Mouse (Mus musculus): ENCODE measurements around the gene Elmo1. TPM values are rescaled to one million over a fixed set of nuclear protein-coding genes. Genes with fewer than 3 reads are reported as not detected.
A peak's percentile ranks its signal among the peaks of the same experiment; 100 is the strongest.

Elmo1 gene
- polyA plus RNA-seq, 1 experiment from 2014 or later, result 34.9 TPM

DNA sequence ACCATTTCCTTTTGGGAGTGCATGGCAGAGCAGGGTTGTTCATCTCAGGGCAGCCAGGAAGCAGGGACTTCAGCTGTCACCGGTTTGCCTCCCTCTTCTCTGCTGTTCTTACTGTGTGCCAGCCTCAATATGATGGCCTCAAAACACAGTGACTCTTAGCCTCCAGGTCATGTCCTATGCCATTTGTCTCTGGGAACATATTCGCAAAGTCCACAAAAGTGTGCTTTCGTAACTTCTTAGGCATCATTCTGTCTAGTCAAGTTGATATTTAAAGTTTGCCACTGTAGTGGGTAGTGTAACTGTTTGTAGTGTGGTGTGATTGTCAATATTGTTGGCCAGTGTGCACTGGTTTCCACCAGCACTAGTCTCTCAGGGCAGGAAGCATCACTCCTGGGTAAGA is 40.3 kb downstream of the Elmo1 start:
- H3K4me1 ChIP-seq, result peaks cover 5% of the 10 kb centered on the region
- no peak overlapping the region for H3K4me2 ChIP-seq (replicated peaks)
- ATAC-seq (replicated peaks), result no peak
- WGBS, result 92% methylated on average over 3 of the region's 3 CpGs
- H3K4me3 ChIP-seq, result no peak overlapping the region
- H3K9ac ChIP-seq (replicated peaks), result no peak overlapping the region
- H3K9me3 ChIP-seq, result no peaks in the 10 kb centered on the region
- H3K27me3 ChIP-seq, result peaks cover 22% of the 10 kb centered on the region
- no peaks in the 10 kb centered on the region for H3K36me3 ChIP-seq
- H3K27ac ChIP-seq (replicated peaks), result no peak overlapping the region

DNA sequence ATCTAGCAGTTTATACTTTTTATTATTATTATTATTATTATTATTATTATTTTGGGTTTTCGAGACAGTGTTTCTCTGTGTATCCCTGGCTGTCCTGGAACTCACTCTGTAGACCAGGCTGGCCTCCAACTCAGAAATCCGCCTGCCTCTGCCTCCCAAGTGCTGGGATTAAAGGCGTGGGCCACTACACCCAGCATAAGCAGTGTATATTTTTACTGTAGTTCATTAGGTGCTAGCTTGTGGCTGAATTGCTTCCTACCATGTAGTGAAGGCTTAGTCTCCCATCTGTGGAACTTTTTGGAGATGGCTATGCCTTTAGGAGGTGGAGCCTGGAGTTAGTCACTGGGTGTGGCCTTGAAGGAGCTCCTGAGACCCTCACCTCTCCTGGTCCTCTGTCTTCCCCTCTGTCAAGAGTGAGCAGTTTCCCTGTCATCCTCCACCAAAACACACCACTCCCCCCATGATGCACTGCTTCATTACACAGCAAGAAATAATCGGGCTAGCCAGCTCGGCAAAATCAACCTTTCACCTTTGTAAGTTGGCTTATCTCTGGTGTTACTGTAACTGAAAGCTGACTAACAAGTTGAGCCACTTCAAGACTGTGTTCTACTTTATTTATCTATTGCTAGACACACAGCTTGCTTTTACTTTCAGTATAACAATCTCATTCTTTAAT is 41.1 kb downstream of the Elmo1 start:
- peaks cover 16% of the 10 kb centered on the region for H3K27me3 ChIP-seq
- 91% methylated on average over 5 of the region's 5 CpGs for WGBS

DNA sequence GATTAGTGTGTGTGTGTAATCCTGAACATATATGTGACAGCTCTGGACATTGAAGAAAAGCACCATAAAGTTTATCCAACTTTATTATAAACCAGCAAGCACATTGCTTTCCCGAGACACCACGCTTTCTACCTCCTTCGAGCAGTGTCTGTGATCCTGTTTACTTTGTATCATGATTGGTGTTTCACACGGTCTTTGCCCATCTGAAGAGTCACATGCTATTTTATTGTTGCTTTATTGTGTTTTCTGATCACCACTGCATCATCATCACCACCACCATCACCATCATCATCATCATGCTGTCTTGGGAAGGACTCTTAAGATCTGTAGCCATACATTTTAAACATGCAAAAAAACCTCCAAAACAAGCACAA is 41.6 kb downstream of the Elmo1 start:
- ATAC-seq (replicated peaks), result no peak
- Histone ChIP-seq H3K36me3 (no peaks in the 10 kb centered on the region), H3K9me3 (no peaks in the 10 kb centered on the region), H3K9ac (replicated peaks) (no peak overlapping the region), H3K4me2 (replicated peaks) (no peak overlapping the region), H3K27ac (replicated peaks) (no peak overlapping the region), H3K4me1 (peaks cover 5% of the 10 kb centered on the region), H3K27me3 (peaks cover 13% of the 10 kb centered on the region; the same call in 1 of the 2 replicates), H3K4me3 (no peak overlapping the region)
- WGBS, result 87% methylated on average over 4 of the region's 4 CpGs

More for the DNA sequence above, 41.1 kb downstream of the Elmo1 start:
- ATAC-seq (replicated peaks), result no peak
- Histone ChIP-seq H3K9me3 (no peaks in the 10 kb centered on the region), H3K4me1 (peaks cover 5% of the 10 kb centered on the region), H3K4me3 (no peak overlapping the region), H3K4me2 (replicated peaks) (no peak overlapping the region), H3K27ac (replicated peaks) (no peak overlapping the region), H3K36me3 (no peaks in the 10 kb centered on the region), H3K9ac (replicated peaks) (no peak overlapping the region)

DNA sequence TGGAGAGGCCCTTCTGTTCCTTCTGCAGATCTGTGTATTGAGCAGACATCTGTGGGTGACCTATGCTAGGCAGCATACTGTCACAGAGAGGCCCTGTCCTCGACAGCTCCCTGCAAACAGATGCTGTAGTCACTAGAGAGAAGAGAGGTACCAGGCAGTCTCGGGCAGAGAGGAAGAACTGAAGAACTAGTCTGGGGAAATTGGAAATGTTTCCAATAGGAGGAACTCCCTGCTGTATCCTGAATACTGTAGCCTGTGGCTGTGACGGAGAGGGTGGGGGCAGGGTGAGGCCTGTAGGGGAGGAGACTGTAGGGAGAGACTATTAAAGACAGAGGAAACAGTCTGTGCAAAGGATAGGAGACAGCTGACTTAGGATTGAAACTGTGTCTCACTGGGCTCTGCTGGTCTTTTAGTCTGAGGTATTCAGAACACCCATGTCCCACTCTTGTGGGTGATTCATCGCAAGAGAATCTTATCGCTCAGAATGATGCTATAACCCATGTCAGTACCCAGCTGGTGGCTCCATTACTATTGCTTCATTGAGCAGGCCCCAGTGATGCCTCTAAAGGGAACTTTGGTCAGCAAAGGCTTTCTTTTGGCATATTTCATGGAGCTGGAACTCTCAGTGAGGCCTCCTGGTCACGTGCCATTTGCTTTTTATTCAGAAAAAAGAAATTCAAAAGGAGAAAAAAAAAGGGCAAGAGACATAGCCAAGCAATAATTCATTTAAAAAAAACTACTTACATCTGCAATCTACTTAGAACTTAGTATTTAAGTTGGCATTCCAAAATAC is 43.4 kb downstream of the Elmo1 start:
- 0 out of 2 replicates have a peak, but pooled peaks have one; percentile 35 for ATAC-seq (replicated peaks)
- H3K27ac ChIP-seq (replicated peaks), result no peak overlapping the region
- H3K36me3 ChIP-seq, result no peaks in the 10 kb centered on the region
- H3K4me2 ChIP-seq (replicated peaks), result no peak overlapping the region
- peaks cover 4% of the 10 kb centered on the region; the same call in 1 of the 2 replicates for H3K27me3 ChIP-seq
- H3K4me1 ChIP-seq, result peaks cover 6% of the 10 kb centered on the region
- 56% methylated on average over 6 of the region's 6 CpGs for WGBS
- H3K9ac ChIP-seq (replicated peaks), result no peak overlapping the region
- no peaks in the 10 kb centered on the region for H3K9me3 ChIP-seq
- no peak overlapping the region for H3K4me3 ChIP-seq

DNA sequence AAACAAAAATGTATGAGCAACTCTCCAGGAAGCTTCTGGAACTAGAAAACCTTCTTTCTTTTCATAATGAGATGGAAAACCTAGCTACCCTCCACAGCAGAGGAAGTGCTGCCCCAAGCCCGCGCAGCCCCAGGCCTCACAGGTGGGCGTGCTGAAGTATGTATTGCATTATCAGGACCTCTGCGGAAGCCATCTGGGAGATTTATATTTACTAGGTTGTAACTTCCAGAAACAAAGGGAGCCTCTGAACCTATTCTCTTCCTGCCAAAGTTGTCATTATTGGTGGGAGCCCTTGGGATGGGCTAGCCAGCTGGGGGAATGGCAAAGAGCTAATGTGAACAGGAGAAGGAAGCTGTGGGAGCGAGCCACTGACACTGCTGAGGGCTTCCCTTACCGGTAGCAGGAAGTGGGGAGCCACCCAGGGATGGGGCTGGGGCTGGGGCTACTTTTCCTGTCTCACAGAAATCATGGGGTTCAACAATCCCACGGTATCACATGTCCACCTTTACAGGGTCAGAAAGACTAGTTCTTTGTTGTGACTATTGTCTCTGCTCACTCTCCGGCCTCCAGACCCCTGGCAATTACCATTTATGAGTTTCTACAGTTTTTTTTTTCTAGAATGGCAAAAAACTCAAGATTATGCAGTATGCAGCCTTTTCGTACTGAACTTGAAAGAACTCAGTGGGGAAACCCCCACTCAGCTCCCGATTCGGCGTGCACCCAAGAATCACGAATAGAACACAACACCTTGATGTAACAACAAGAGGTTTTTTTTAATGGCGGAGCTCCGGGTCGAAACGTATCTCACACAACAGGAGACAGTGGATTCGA is 44.2 kb downstream of the Elmo1 start:
- H3K36me3 ChIP-seq, result no peaks in the 10 kb centered on the region
- H3K9me3 ChIP-seq, result no peaks in the 10 kb centered on the region
- H3K4me1 ChIP-seq, result peaks cover 12% of the 10 kb centered on the region
- ATAC-seq (replicated peaks), result no peak
- 85% methylated on average over 18 of the region's 18 CpGs for WGBS
- H3K27me3 ChIP-seq, result peaks cover 4% of the 10 kb centered on the region; the same call in 1 of the 2 replicates
- H3K27ac ChIP-seq (replicated peaks), result no peak overlapping the region
- H3K9ac ChIP-seq (replicated peaks), result no peak overlapping the region
- no peak overlapping the region for H3K4me3 ChIP-seq
- H3K4me2 ChIP-seq (replicated peaks), result no peak overlapping the region

DNA sequence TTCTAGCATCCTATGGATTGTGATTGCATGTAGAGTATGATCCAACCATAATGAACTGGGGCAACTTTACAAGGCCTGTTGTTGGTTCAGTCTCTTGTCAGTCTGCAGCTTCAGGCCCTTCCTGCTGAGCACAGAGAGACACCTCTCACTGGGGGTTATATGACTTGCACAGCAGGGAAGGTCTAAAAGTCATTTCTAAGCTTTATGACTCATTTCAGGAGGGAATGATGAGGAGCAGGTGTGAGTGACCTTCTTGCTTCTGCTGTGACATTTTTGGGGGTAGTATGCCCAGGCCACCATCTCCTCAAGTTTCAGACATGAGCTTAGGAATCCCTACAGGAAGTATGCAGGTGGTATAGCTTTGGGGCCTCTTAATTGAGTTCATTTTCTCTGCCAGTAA is 46.4 kb downstream of the Elmo1 start:
- peaks cover 10% of the 10 kb centered on the region for H3K4me1 ChIP-seq

DNA sequence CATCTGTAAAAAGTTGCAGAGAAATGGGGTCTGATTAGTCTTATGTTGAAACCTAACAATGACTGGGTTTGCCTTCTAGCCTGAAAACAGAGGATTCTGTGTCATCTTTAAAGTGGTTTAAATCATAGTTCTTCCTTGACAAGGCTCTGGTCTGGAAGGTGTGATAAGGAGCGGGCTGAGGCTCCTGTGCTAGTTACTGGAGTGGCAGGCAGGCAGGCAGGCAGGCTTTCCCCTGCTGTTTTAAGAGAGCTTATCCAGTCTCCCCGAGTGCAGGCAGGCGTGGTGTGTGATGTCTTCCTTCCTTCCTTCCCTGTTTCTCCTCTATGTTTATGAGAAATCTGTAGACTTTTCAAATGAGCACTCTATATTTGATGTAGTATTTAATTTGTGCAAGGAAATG is 48.1 kb downstream of the Elmo1 start:
- Histone ChIP-seq H3K36me3 (no peaks in the 10 kb centered on the region), H3K9ac (replicated peaks) (no peak overlapping the region), H3K27ac (replicated peaks) (no peak overlapping the region), H3K4me1 (peaks cover 10% of the 10 kb centered on the region), H3K27me3 (no peaks in the 10 kb centered on the region), H3K4me3 (no peak overlapping the region), H3K9me3 (no peaks in the 10 kb centered on the region), H3K4me2 (replicated peaks) (no peak overlapping the region)
- no peak for ATAC-seq (replicated peaks)
- 47% methylated on average over 3 of the region's 3 CpGs for WGBS

More for the DNA sequence above, 46.4 kb downstream of the Elmo1 start:
- Histone ChIP-seq H3K27me3 (peaks cover 4% of the 10 kb centered on the region; the same call in 1 of the 2 replicates), H3K9ac (replicated peaks) (no peak overlapping the region), H3K4me3 (no peak overlapping the region), H3K4me2 (replicated peaks) (no peak overlapping the region), H3K27ac (replicated peaks) (no peak overlapping the region), H3K36me3 (no peaks in the 10 kb centered on the region), H3K9me3 (no peaks in the 10 kb centered on the region)
- no peak for ATAC-seq (replicated peaks)

DNA sequence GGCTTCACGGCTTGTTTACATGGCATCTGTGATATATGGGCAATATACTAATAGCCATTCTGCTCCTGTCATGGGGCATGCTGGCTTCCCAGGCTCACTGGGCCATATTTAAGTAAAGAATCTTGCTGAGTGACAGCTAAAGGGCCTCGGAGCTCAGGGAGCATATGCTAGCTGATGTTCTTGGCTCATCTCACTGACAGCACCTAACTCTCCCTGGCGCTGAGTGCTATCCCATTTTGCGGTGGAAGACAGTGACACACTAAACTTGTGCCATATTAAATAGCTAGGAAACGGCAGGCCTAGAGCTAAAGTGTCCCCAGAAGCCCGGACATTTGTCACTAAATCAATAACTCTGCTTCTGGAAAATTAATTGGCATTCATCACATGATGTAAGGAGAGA is 48.7 kb downstream of the Elmo1 start:
- Histone ChIP-seq H3K4me1 (peaks cover 10% of the 10 kb centered on the region), H3K4me2 (replicated peaks) (no peak overlapping the region), H3K9ac (replicated peaks) (no peak overlapping the region), H3K27ac (replicated peaks) (0 out of 2 replicates have a peak overlapping the region, but pooled peaks have one; percentile 7), H3K36me3 (no peaks in the 10 kb centered on the region), H3K27me3 (no peaks in the 10 kb centered on the region), H3K9me3 (no peaks in the 10 kb centered on the region), H3K4me3 (no peak overlapping the region)
- 54% methylated on average over 6 of the region's 6 CpGs for WGBS
- ATAC-seq (replicated peaks), result peak; percentile 83

DNA sequence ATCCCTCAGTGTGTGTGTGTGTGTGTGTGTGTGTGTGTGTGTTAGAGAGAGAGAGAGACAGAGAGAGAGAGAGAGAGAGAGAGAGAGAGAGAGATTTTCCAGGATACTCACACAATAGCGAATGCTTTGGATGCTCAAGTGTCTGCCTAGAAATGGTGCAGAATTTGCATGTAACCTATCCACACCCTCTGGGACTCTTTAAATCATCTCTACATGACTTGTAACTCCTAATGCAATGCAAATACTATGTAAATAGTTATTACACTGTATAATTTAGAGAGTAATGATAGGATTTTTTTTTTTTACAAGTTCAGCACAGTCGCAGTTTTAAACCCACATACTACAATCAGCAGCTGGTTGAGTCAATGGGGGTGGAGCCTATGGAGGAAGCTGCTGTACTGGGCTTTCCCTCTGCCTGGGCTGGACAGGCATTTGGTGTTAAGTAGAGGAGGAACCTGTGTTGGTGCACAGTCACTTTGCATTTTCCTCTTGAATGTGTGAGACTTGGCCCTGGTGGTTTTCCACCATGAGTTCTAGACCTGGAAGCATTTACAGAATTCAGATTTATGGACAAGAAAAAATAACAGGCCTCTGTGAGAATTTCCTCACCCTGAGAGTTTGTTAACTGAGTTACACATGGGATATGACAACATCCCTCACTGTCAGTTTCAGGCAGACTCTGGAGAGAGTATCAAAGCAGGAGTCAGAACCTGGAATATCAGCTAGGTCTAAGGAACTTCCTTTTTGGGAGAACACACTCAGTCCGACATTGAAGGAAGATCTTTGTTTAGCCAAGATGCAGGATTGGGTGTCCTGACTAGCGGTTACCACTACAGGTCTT is 49.6 kb downstream of the Elmo1 start:
- Histone ChIP-seq H3K4me3 (no peak overlapping the region), H3K27ac (replicated peaks) (peak overlapping the region; percentile 7; the same call in 1 of the 2 replicates), H3K9ac (replicated peaks) (no peak overlapping the region), H3K9me3 (no peaks in the 10 kb centered on the region), H3K36me3 (no peaks in the 10 kb centered on the region), H3K4me1 (peaks cover 10% of the 10 kb centered on the region), H3K27me3 (no peaks in the 10 kb centered on the region), H3K4me2 (replicated peaks) (no peak overlapping the region)
- WGBS, result 77% methylated on average over 4 of the region's 4 CpGs
- peak; percentile 66 for ATAC-seq (replicated peaks)

DNA sequence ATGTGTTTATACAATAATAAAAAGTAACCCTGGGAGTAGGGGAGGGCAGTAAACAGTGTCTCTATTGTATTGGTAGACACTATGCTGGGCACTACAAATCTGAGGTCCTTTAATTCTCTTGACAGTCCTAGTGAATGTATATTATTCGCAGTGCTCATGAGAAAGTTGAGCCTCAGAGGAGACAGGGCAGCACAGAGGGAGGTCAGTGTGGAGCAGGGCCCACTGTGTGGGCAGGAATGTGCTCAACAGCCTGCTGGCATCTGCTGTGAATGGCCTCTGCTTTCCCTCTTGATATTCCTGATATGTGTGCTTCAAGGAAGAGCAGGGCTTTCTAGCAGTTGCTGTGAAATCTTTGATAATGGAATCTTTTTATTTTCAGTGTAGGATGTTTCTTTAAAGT is 52.2 kb downstream of the Elmo1 start:
- peaks cover 10% of the 10 kb centered on the region for H3K4me1 ChIP-seq
- H3K9ac ChIP-seq (replicated peaks), result no peak overlapping the region
- H3K4me2 ChIP-seq (replicated peaks), result no peak overlapping the region
- no peaks in the 10 kb centered on the region for H3K27me3 ChIP-seq
- WGBS, result 44% methylated on average over 1 of the region's 1 CpGs
- no peak for ATAC-seq (replicated peaks)
- H3K4me3 ChIP-seq, result no peak overlapping the region
- H3K36me3 ChIP-seq, result no peaks in the 10 kb centered on the region
- H3K27ac ChIP-seq (replicated peaks), result no peak overlapping the region
- H3K9me3 ChIP-seq, result no peaks in the 10 kb centered on the region

DNA sequence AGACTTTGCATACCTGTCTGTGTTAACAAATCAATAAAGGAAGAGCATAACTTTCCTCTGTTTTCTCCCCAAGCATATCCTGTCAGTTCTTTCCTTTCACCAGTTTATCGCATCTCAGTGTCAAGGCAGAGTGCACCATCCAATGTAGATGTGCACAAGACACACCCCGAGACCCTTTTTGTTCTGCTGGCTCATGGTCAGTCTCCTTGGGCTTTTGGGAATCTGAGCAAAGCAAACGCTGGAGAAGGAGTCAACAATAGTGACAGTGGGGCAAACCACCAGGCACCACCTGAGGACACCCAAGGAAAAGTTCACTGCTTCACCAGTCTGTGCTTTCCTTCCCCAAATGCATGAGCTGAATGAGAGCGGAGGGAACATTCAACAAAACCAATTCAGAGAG is 56.5 kb downstream of the Elmo1 start:
- no peaks in the 10 kb centered on the region for H3K4me1 ChIP-seq
- no peaks in the 10 kb centered on the region for H3K36me3 ChIP-seq
- no peak overlapping the region for H3K27ac ChIP-seq (replicated peaks)
- no peaks in the 10 kb centered on the region for H3K9me3 ChIP-seq
- H3K27me3 ChIP-seq, result 0 out of 2 replicates have a peak, but pooled peaks cover 3% of the 10 kb centered on the region
- 90% methylated on average over 4 of the region's 4 CpGs for WGBS
- no peak overlapping the region for H3K4me2 ChIP-seq (replicated peaks)
- H3K9ac ChIP-seq (replicated peaks), result no peak overlapping the region
- H3K4me3 ChIP-seq, result no peak overlapping the region
- no peak for ATAC-seq (replicated peaks)

Measured in forebrain, embryonic 15.5 days (tissue).